Mouse (Mus musculus) midbrain, embryonic 16.5 days (tissue): ENCODE results near the gene Atp8a1. TPM values are rescaled to one million over a fixed set of nuclear protein-coding genes. Genes with fewer than 3 reads are reported as not detected.

Source experiments
- ATAC-seq: fragments of 200-750 bp; cut with Nextera tagmentation; 2 replicates; pipeline ENCODE4 v1.8.0; 2017; ENCODE audit warnings: moderate TSS enrichment
- H3K27ac ChIP-seq: fragments of 300-500 bp; sonication (generic); 2 replicates; pipeline ENCODE4 v1.5.1; 2014; ENCODE audit warnings: mild to moderate bottlenecking, low read length, mixed read lengths
- H3K27me3 ChIP-seq: fragments of 300-500 bp; sonication (generic); 2 replicates; pipeline ENCODE4 v1.6.1; 2014; ENCODE audit warnings: low read depth, low read length, mixed read lengths; ENCODE audit not compliant: control insufficient read depth, insufficient read depth
- H3K36me3 ChIP-seq: fragments of 300-500 bp; sonication (generic); 2 replicates; pipeline ENCODE4 v1.6.1; 2014; ENCODE audit warnings: mild to moderate bottlenecking, low read length, moderate library complexity, mixed read lengths; ENCODE audit not compliant: control insufficient read depth, insufficient read depth
- H3K4me1 ChIP-seq: fragments of 300-500 bp; sonication (generic); 2 replicates; pipeline ENCODE4 v1.6.1; 2014; ENCODE audit warnings: mild to moderate bottlenecking, low read length, mixed read lengths; ENCODE audit not compliant: control insufficient read depth, insufficient read depth
- H3K4me2 ChIP-seq: fragments of 300-500 bp; sonication (generic); 2 replicates; pipeline ENCODE4 v1.6.1; 2014; ENCODE audit warnings: mild to moderate bottlenecking, low read length, mixed read lengths
- H3K4me3 ChIP-seq: fragments of 300-500 bp; sonication (generic); 2 replicates; pipeline ENCODE4 v1.5.1; 2014; ENCODE audit warnings: low read depth, mild to moderate bottlenecking, low read length, moderate library complexity, mixed read lengths
- H3K9ac ChIP-seq: fragments of 300-500 bp; sonication (generic); 2 replicates; pipeline ENCODE4 v1.6.1; 2014; ENCODE audit warnings: low read depth, low read length, mixed read lengths
- H3K9me3 ChIP-seq: fragments of 300-500 bp; sonication (generic); replicated peaks from 2 replicates; pipeline ENCODE4 v1.6.1; 2014; ENCODE audit warnings: mild to moderate bottlenecking, low read length, mixed read lengths; ENCODE audit not compliant: control insufficient read depth, poor library complexity, severe bottlenecking
- WGBS: fragments of 180-500 bp; shearing (Covaris S2); extraction: QIAGEN DNeasy Blood & Tissue Kit; methylation state at CpG from one replicate; pipeline ENCODE4 v1.1.7; 2014; 5-methylcytosine and 5-hydroxymethylcytosine counted together
- polyA plus RNA-seq: library from polyadenylated mRNA; unstranded; fragments of >200 nt; fragmentation: Nextera tagmentation; extraction: Ambion mirVana; gene quantifications from 2 replicates; pipeline ENCODE4 v1.2.1, GENCODE M21; 2015

The Atp8a1 gene
- polyA plus RNA-seq, 1 experiment from 2014 or later: 53.6 TPM

DNA sequence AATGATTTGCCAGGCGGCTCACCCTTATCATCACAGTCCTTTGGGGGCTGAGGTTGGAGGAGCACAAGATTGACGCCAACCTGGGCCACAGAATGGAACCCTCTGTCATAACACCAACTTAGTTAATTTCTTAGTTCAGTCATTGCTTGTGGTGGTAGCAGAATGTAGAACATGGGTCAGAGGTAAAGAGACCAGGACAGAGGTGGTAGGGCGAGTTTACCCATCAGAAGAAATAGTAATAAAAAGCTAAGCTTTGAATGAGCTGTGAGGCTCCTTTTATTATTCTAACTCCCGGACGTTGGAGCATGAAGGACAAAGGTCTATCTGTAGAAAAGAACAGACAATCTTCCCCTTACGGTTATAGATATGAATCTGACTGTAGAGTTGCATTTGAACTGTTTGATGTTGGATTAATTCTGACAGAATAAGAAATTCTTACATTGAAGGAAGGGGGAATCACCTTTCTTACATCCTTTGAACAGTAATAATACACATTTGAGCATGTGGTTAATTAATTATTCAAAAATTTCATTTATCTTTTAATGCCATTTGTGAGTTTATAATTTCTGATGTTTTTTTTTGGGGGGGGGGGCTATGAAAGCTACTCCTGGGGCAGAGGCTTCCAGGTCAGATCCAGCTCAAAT lies 7.9 kb upstream of the Atp8a1 start:
- H3K4me3 ChIP-seq: no peak overlapping the region
- no peak for ATAC-seq
- no peak overlapping the region for H3K9ac ChIP-seq
- no peaks in the 10 kb centered on the region for H3K27me3 ChIP-seq
- H3K36me3 ChIP-seq: no peaks in the 10 kb centered on the region
- H3K9me3 ChIP-seq: no peaks in the 10 kb centered on the region
- H3K4me1 ChIP-seq: no peaks in the 10 kb centered on the region
- H3K27ac ChIP-seq: no peak overlapping the region
- 80% methylated on average over 6 of the region's 6 CpGs for WGBS
- no peak overlapping the region for H3K4me2 ChIP-seq

- H3K4me3 ChIP-seq: no peak overlapping the region
- ATAC-seq: no peak
- no peak overlapping the region for H3K27ac ChIP-seq
- no peaks in the 10 kb centered on the region for H3K36me3 ChIP-seq
- no peaks in the 10 kb centered on the region for H3K9me3 ChIP-seq
- H3K4me1 ChIP-seq: peaks cover 11% of the 10 kb centered on the region
- WGBS: 66% methylated on average over 2 of the region's 2 CpGs
- H3K9ac ChIP-seq: no peak overlapping the region
- H3K4me2 ChIP-seq: no peak overlapping the region
- no peaks in the 10 kb centered on the region for H3K27me3 ChIP-seq
Measured at GRCm38 (mm10) chr5:67852860-67853259, 5.6 kb upstream of the Atp8a1 start.

DNA sequence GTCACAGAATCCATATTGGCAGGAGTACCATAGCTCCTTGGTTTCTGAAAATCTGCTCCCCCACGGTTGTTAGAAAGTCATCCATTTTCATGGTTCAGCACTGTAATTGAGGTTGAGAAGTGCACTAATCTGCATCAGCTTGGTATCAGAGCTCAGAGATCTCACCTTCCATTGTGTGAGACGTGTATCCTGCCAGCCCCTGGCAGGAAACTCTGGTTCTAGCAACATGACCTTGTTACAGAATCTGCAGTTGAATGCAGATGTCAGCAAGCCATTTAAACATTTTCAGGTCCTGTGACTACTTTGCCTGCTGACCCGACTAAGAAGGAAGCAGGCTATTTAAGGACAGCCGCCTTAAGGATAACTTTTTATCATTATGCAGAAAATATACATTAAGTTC lies 2.2 kb upstream of the Atp8a1 start:
- H3K4me2 ChIP-seq: no peak overlapping the region
- no peaks in the 10 kb centered on the region for H3K27me3 ChIP-seq
- no peaks in the 10 kb centered on the region for H3K36me3 ChIP-seq
- H3K9ac ChIP-seq: no peak overlapping the region
- H3K4me3 ChIP-seq: no peak overlapping the region
- no peak for ATAC-seq
- no peaks in the 10 kb centered on the region for H3K9me3 ChIP-seq
- WGBS: 70% methylated on average over 4 of the region's 4 CpGs
- H3K4me1 ChIP-seq: peaks cover 25% of the 10 kb centered on the region
- no peak overlapping the region for H3K27ac ChIP-seq

DNA sequence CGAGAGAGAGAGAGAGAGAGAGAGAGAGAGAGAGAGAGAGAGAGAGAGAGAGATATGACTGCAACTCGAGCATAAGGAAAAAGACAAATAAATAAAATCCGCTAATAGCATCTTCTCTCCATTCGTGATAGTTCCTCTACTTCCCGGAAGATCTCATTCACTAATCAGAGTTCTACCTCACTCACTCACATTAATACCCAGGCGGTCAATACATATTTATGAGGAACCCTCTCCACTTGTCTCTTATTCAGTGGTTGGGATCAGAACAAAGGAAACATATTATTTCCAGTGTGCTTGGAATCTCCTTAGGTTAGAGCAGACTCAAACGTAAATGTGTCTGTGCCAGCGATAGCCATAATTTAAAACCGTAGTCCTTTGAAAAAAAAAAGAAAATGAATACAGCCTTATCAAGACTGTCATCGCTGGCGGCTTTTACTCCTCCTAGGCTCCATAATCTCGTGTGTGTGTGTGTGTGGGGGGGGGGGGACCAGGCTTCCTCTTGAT lies 1.3 kb upstream of the Atp8a1 start:
- peak overlapping the region; percentile 92 for H3K4me3 ChIP-seq
- peak overlapping the region; percentile 89 for H3K4me2 ChIP-seq
- H3K9ac ChIP-seq: no peak overlapping the region
- H3K9me3 ChIP-seq: no peaks in the 10 kb centered on the region
- peak overlapping the region; percentile 96 for H3K27ac ChIP-seq
- no peaks in the 10 kb centered on the region for H3K27me3 ChIP-seq
- peaks cover 32% of the 10 kb centered on the region for H3K4me1 ChIP-seq
- ATAC-seq: no peak
- WGBS: 27% methylated on average over 12 of the region's 12 CpGs
- H3K36me3 ChIP-seq: no peaks in the 10 kb centered on the region

DNA sequence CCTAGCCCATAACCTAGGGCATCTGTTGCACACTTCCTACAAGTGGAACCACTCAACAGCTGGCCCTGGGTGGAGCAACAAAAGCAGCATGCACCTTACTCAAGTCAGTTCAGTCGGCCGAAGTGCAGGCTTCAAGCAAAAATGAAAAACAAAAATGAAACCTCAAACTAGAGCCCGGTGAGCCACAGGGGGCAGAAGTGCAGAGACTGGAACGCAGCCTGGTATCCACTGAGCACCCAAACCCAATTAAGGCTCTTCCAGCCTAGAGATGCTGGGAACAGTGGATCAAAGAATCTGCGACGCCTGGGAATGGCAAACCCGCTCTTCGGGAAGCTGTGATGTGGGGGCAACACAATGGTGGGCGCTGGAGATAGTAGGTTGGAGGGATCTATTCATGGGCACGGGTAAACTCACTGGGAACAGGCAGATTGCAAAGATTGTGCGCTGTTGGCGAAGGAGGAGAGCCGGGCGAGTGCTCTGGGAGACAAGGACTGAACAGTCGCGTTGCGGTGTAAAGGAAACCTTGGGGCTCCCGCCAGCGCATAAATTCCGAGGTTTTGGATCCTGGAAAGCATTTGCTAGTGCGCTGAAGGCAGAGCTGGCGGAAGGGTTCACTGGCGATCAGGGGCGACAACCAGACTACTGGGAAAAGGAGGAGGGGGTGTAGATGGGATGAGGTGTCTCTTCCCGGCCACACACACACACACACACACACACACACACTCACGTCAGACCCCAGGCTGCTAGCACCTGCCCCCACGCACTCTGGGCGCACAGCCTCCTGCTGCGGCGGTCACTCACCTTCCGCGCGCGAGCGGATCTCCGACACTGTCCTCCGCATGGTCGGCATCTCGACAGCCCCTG lies 641 bp downstream of the Atp8a1 start:
- peak overlapping the region; percentile 92 for H3K4me3 ChIP-seq
- H3K9me3 ChIP-seq: no peaks in the 10 kb centered on the region
- H3K4me1 ChIP-seq: peaks cover 44% of the 10 kb centered on the region
- WGBS: under 1% methylated on average over 39 of the region's 39 CpGs
- ATAC-seq: peak; percentile 7; the same call in 1 of the 2 replicates
- no peaks in the 10 kb centered on the region for H3K27me3 ChIP-seq
- peak overlapping the region; percentile 94 for H3K9ac ChIP-seq
- H3K4me2 ChIP-seq: peak overlapping the region; percentile 89
- H3K36me3 ChIP-seq: no peaks in the 10 kb centered on the region
- H3K27ac ChIP-seq: peak overlapping the region; percentile 96

DNA sequence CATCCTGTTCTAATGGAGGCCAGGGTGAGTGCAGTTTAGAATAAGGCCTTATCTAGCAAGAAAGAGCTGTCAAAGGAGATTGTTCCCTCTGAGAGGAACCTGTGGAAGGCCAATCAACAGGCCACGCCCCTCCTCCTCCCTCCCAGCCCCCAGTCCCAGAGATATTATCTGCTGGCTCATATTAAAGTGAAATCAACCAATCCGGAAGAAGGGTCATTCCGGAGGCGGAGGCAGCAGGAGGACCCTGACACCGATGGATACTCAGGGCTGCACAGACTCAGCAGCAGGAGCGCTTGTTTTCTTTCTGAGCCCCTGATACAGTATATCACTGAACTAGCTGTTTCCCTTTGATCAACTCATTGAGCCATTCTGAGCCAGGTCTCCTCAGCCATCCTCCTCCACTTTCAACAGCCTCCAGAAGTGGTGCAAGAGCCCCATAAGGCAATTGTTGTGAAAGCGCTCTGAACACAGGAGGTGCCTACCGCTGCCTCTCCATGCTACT lies 2.0 kb downstream of the Atp8a1 start:
- H3K9me3 ChIP-seq: no peaks in the 10 kb centered on the region
- H3K27ac ChIP-seq: no peak overlapping the region
- H3K36me3 ChIP-seq: no peaks in the 10 kb centered on the region
- peak overlapping the region; percentile 92 for H3K4me3 ChIP-seq
- H3K9ac ChIP-seq: peak overlapping the region; percentile 94
- H3K4me2 ChIP-seq: peak overlapping the region; percentile 89
- H3K4me1 ChIP-seq: peaks cover 48% of the 10 kb centered on the region
- WGBS: 15% methylated on average over 8 of the region's 8 CpGs
- no peaks in the 10 kb centered on the region for H3K27me3 ChIP-seq
- ATAC-seq: no peak

DNA sequence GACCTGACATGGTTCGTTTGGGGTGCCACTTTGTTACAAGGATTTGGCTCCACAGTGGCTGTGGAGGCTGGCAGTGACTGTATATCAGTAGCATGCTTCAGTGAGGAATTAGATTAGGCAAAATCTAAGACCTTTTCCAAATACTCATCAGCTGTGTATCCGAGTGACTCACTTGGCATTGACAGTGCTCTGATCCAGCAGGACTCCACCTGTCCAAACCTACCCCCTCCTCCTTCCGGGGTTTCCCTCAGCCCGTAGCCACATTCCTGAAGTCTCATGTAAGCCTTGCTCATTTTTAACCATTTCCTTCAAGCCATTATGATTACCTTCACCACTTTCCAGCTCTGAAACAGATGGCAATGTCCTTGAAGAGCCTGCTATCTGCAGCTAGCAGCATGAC lies 3.2 kb downstream of the Atp8a1 start:
- peaks cover 44% of the 10 kb centered on the region for H3K4me1 ChIP-seq
- no peak overlapping the region for H3K27ac ChIP-seq
- peak overlapping the region; percentile 89 for H3K4me2 ChIP-seq
- whole genome bisulfite sequencing: 81% methylated on average over 4 of the region's 4 CpGs
- H3K9ac ChIP-seq: no peak overlapping the region
- no peaks in the 10 kb centered on the region for H3K27me3 ChIP-seq
- H3K36me3 ChIP-seq: no peaks in the 10 kb centered on the region
- no peak overlapping the region for H3K4me3 ChIP-seq
- H3K9me3 ChIP-seq: no peaks in the 10 kb centered on the region
- no peak for ATAC-seq

- Histone ChIP-seq H3K27me3 (no peaks in the 10 kb centered on the region), H3K36me3 (no peaks in the 10 kb centered on the region), H3K4me2 (peak overlapping the region; percentile 29), H3K4me1 (peaks cover 36% of the 10 kb centered on the region), H3K27ac (no peak overlapping the region), H3K4me3 (no peak overlapping the region; the same call in 1 of the 2 replicates), H3K9me3 (no peaks in the 10 kb centered on the region), H3K9ac (0 out of 2 replicates have a peak overlapping the region, but pooled peaks have one; percentile 36)
- 20% methylated on average over 6 of the region's 6 CpGs for WGBS
- no peak for ATAC-seq
Measured at GRCm38 (mm10) chr5:67842306-67842705, 4.9 kb downstream of the Atp8a1 start.

DNA sequence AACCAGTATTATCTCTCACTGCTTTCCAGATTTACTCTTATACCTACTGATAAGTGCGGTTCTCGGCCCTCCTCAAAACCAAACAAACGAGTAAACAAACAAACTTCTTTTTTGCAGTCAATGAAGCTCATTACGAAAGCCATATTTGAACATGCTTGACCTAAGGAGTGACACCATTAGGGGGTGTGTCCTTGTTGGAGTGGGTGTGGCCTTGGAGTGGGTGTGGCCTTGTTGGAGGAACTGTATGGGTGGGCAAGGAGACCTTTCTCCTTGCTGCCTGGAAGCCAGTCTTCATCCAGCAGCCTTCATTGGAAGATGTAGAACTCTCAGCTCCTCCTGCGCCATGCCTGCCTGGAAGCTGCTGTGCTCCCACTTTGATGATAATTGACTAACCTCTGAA lies 13.4 kb downstream of the Atp8a1 start:
- 96% methylated on average over 5 of the region's 5 CpGs for WGBS
- Histone ChIP-seq H3K4me2 (no peak overlapping the region), H3K9ac (no peak overlapping the region), H3K27ac (no peak overlapping the region), H3K9me3 (no peaks in the 10 kb centered on the region), H3K36me3 (no peaks in the 10 kb centered on the region), H3K4me1 (no peaks in the 10 kb centered on the region), H3K4me3 (no peak overlapping the region), H3K27me3 (no peaks in the 10 kb centered on the region)
- ATAC-seq: no peak
